Comparison of ENCODE assay signal across 21 mouse cellular contexts in genomic region chr1:89122376-89122775, GRCm38 (mm10). TPM values are rescaled to one million over a fixed set of nuclear protein-coding genes. Genes with fewer than 3 reads are reported as not detected.
DNase-seq lines count a peak whose midpoint lies in the region; ATAC-seq and TF ChIP-seq lines count a peak whose summit lies in the region.
"Had no signal": no experiment of that assay in that cellular context is flagged by ENCODE, and none has a peak within 500 bp of the region (broad histone marks: within the 10 kb centered on the region; RNA-seq: fewer than 3 reads in every experiment).

No protein-coding gene starts in this region.

- no peak for ATAC-seq in heart, embryonic 11.5 days (replicated peaks; ENCODE audit: insufficient number of reproducible peaks, low FRiP score, low TSS enrichment)
- ATAC-seq in lung, postnatal 0 days, result peak; percentile 68
- ATAC-seq: forebrain, embryonic 14.5 days; midbrain, embryonic 16.5 days had no signal

- peak; percentile 72 for TF ChIP-seq EP300 in lung, postnatal 0 days (IDR thresholded peaks at IDR 0.05)

- peaks cover 3% of the 10 kb centered on the region; the same call in 1 of the 2 replicates for H3K9me3 ChIP-seq in heart, embryonic 11.5 days (replicated peaks; ENCODE audit: control insufficient read depth, low read length)
- H3K9me3 ChIP-seq in lung, postnatal 0 days (ENCODE audit: low read length), result no peaks in the 10 kb centered on the region
- H3K9me3 ChIP-seq: embryonic facial prominence, embryonic 12.5 days had no signal

- H3K36me3 ChIP-seq in heart, embryonic 11.5 days (ENCODE audit: control insufficient read depth, insufficient read depth, low read length), result no peaks in the 10 kb centered on the region
- H3K36me3 ChIP-seq in lung, postnatal 0 days (ENCODE audit: insufficient read depth, low read length), result no peaks in the 10 kb centered on the region
- H3K36me3 ChIP-seq: embryonic facial prominence, embryonic 12.5 days had no signal

- no peak for DNase-seq in heart, postnatal 10 days
- peak; percentile 57 for DNase-seq in lung, adult 2 months
- no peak for DNase-seq in lung, postnatal 14 days
- peak; percentile 77 for DNase-seq in lung, postnatal 0 days (ENCODE audit: low spot score)
- no peak for DNase-seq in left cerebral cortex, postnatal 4 days
- DNase-seq in yolk sac, embryonic 10.5 days (ENCODE audit: low spot score), result no peak
- DNase-seq: adrenal gland, adult 8-10 months; cerebellum, adult 9-11 months; gastrocnemius, postnatal 25 days; kidney, adult 8-10 months; kidney, postnatal 14 days; right cerebral cortex, postnatal 14 days; spleen, adult 18-20 months; thymus, adult 18-20 months; thymus, postnatal 4 days had no signal

- no peak overlapping the region for H3K4me3 ChIP-seq in heart, embryonic 11.5 days (ENCODE audit: low read depth, low read length)
- no peak overlapping the region for H3K4me3 ChIP-seq in lung, adult 2 months (replicated peaks; ENCODE audit: extremely low read depth, low read depth, low read length)
- H3K4me3 ChIP-seq in lung, postnatal 0 days (ENCODE audit: low read depth, low read length), result no peak overlapping the region
- H3K4me3 ChIP-seq: embryonic facial prominence, embryonic 12.5 days had no signal

- H3K27ac ChIP-seq in heart, embryonic 11.5 days (ENCODE audit: low read depth, low read length), result peak overlapping the region; percentile 91
- H3K27ac ChIP-seq in lung, postnatal 0 days (ENCODE audit: low read length), result peak overlapping the region; percentile 32; the same call in 1 of the 2 replicates

- WGBS in heart, embryonic 11.5 days (ENCODE audit: insufficient replicate concordance), result 41% methylated on average over 5 of the region's 5 CpGs
- WGBS in lung, adult 2 months, result 66% methylated on average over 5 of the region's 5 CpGs
- 58% methylated on average over 5 of the region's 5 CpGs for WGBS in lung, postnatal 0 days

- no peaks in the 10 kb centered on the region for H3K27me3 ChIP-seq in heart, embryonic 11.5 days (ENCODE audit: control insufficient read depth, insufficient read depth, low read length)
- H3K27me3 ChIP-seq in lung, postnatal 0 days (replicated peaks; ENCODE audit: insufficient read depth, low read length), result no peaks in the 10 kb centered on the region
- H3K27me3 ChIP-seq: embryonic facial prominence, embryonic 12.5 days had no signal

- H3K9ac ChIP-seq in heart, embryonic 11.5 days (ENCODE audit: low read depth, low read length), result no peak overlapping the region
- H3K9ac ChIP-seq in lung, postnatal 0 days (replicated peaks; ENCODE audit: low read depth), result no peak overlapping the region
- H3K9ac ChIP-seq: embryonic facial prominence, embryonic 12.5 days had no signal

- intact Hi-C loops in heart, postnatal 10 days (cut with DNase I), result no loop called here
- intact Hi-C loops in left cerebral cortex, postnatal 4 days (cut with DNase I), result no loop called here

- H3K4me1 ChIP-seq in heart, embryonic 11.5 days (ENCODE audit: control insufficient read depth, insufficient read depth, low read length), result peaks cover 65% of the 10 kb centered on the region
- H3K4me1 ChIP-seq in lung, adult 2 months (ENCODE audit: control insufficient read depth, insufficient read depth, low read length), result peaks cover 54% of the 10 kb centered on the region
- peaks cover 27% of the 10 kb centered on the region; the same call in 1 of the 2 replicates for H3K4me1 ChIP-seq in lung, postnatal 0 days (ENCODE audit: insufficient read depth, low read depth, low read length)

- no peak overlapping the region for H3K4me2 ChIP-seq in heart, embryonic 11.5 days
- no peak overlapping the region for H3K4me2 ChIP-seq in lung, postnatal 0 days (replicated peaks; ENCODE audit: low read depth, low read length)
- H3K4me2 ChIP-seq: embryonic facial prominence, embryonic 12.5 days; liver, embryonic 11.5 days had no signal

- TF ChIP-seq POLR2A in lung, adult 2 months (IDR thresholded peaks at IDR 0.05; ENCODE audit: borderline replicate concordance, extremely low read depth, low read depth, low read length), result no peak

- no peak for TF ChIP-seq CTCF in lung, adult 2 months (IDR thresholded peaks at IDR 0.05; ENCODE audit: insufficient read depth, low read length)
- no peak for TF ChIP-seq CTCF in lung, postnatal 0 days (IDR thresholded peaks at IDR 0.05)

RNA-seq across cellular contexts. Expression of gene Sh3bp4, which starts 52.2 kb away (rescaled TPM):
- 15.3 and 25.2 TPM in 2 replicates for polyA plus RNA-seq in heart, embryonic 11.5 days (2014; fragmentation: Nextera tagmentation; extraction: Ambion mirVana)
- 10 to 100 TPM; 26.2 to 28.6 TPM for total RNA-seq in heart, postnatal 10 days (2021)
- polyA plus RNA-seq in lung, adult 2 months (2012; rRNA removed), result 33.9 and 40.2 TPM in 2 replicates
- polyA plus RNA-seq in lung, postnatal 0 days (2015; fragmentation: Nextera tagmentation; extraction: Ambion mirVana), result 18.9 and 22.0 TPM in 2 replicates
- total RNA-seq in left cerebral cortex, postnatal 4 days (2021), result 10 to 100 TPM; 25.4 to 26.1 TPM
- total RNA-seq: neutrophil, adult 5-6 weeks had no signal

Comparison
In these comparisons a context has a peak if more than half of its experiments do, and no peak if none do; other contexts are left out.
1. DNase-seq: peak in lung, adult 2 months (single experiment) and lung, postnatal 0 days (single experiment); none in heart, postnatal 10 days (0 of 2), lung, postnatal 14 days (single experiment), left cerebral cortex, postnatal 4 days (single experiment) and yolk sac, embryonic 10.5 days (single experiment).